Comparison of ENCODE assay signal across 18 mouse cellular contexts in genomic region chr2:129184853-129185252, GRCm38 (mm10).
"Had no signal": no experiment of that assay in that cellular context is flagged by ENCODE, and none has a peak within 500 bp of the region (broad histone marks: within the 10 kb centered on the region; RNA-seq: fewer than 3 reads in every experiment).

No protein-coding gene starts in this region.

- H3K36me3 ChIP-seq: intestine, embryonic 15.5 days; kidney, embryonic 15.5 days; liver, embryonic 13.5 days; midbrain, embryonic 10.5 days; midbrain, embryonic 13.5 days; neural tube, embryonic 12.5 days; neural tube, embryonic 15.5 days; stomach, embryonic 15.5 days had no signal

- H3K4me2 ChIP-seq: intestine, embryonic 15.5 days; kidney, embryonic 15.5 days; liver, embryonic 13.5 days; midbrain, embryonic 13.5 days; neural tube, embryonic 12.5 days; neural tube, embryonic 15.5 days; stomach, embryonic 15.5 days had no signal

- ATAC-seq: intestine, embryonic 15.5 days; midbrain, embryonic 13.5 days; midbrain, embryonic 16.5 days had no signal

- DNase-seq: kidney, adult 11 months; kidney, adult 8-10 months; kidney, postnatal 10 days; kidney, postnatal 36 days; liver, embryonic 13.5 days; lung, adult 2 months; lung, postnatal 14 days; lung, postnatal 4 days; right cerebral cortex, postnatal 25 days; thymus, postnatal 4 days had no signal

- H3K27me3 ChIP-seq: intestine, embryonic 15.5 days; kidney, embryonic 15.5 days; liver, embryonic 13.5 days; midbrain, embryonic 13.5 days; neural tube, embryonic 12.5 days; neural tube, embryonic 15.5 days; stomach, embryonic 15.5 days had no signal

- H3K9ac ChIP-seq: intestine, embryonic 15.5 days; kidney, embryonic 15.5 days; liver, embryonic 13.5 days; midbrain, embryonic 13.5 days; neural tube, embryonic 12.5 days; neural tube, embryonic 15.5 days; stomach, embryonic 15.5 days had no signal

- H3K4me3 ChIP-seq: intestine, embryonic 15.5 days; kidney, embryonic 15.5 days; liver, embryonic 13.5 days; midbrain, embryonic 10.5 days; midbrain, embryonic 13.5 days; neural tube, embryonic 12.5 days; neural tube, embryonic 15.5 days; stomach, embryonic 15.5 days had no signal

- H3K9me3 ChIP-seq: intestine, embryonic 15.5 days; kidney, embryonic 15.5 days; liver, embryonic 13.5 days; midbrain, embryonic 10.5 days; midbrain, embryonic 13.5 days; neural tube, embryonic 12.5 days; neural tube, embryonic 15.5 days; stomach, embryonic 15.5 days had no signal

- H3K27ac ChIP-seq: intestine, embryonic 15.5 days; kidney, embryonic 15.5 days; liver, embryonic 13.5 days; midbrain, embryonic 10.5 days; midbrain, embryonic 13.5 days; neural tube, embryonic 12.5 days; neural tube, embryonic 15.5 days; stomach, embryonic 15.5 days had no signal

- H3K4me1 ChIP-seq: midbrain, embryonic 10.5 days; midbrain, embryonic 13.5 days; neural tube, embryonic 12.5 days; neural tube, embryonic 15.5 days; stomach, embryonic 15.5 days had no signal
